Mouse (Mus musculus) NIH3T3 (cell line): ENCODE results near the gene Sdf2l1.
A peak's percentile ranks its signal among the peaks of the same experiment; 100 is the strongest.
"Not testable (repeated sequence)": the region's sequence is repeated elsewhere in the genome, so short reads cannot be mapped to it uniquely, and the experiment has no call there.

Experiments
- DNase-seq: peaks from one replicate; pipeline ENCODE4 v3.0.0-alpha.2; 2012; ENCODE audit warnings: low read depth

The Sdf2l1 gene

GRCm38 (mm10) chr16:17132089-17132905, at the start of gene Sdf2l1:
TSS of gene Sdf2l1 (minus strand) at chr16:17132383.
- peak; percentile 98 for DNase-seq

- DNase-seq, result no peak
Measured at GRCm38 (mm10) chr16:17181382-17181781, 49.2 kb upstream of the Sdf2l1 start.

GRCm38 (mm10) chr16:17179706-17180105, 47.5 kb upstream of the Sdf2l1 start:
- DNase-seq, result no peak

GRCm38 (mm10) chr16:17177623-17178170, 45.5 kb upstream of the Sdf2l1 start:
- no peak for DNase-seq

- no peak for DNase-seq
Measured at GRCm38 (mm10) chr16:17175765-17176164, 43.6 kb upstream of the Sdf2l1 start.

GRCm38 (mm10) chr16:17168049-17168448, 35.9 kb upstream of the Sdf2l1 start:
- no peak for DNase-seq

GRCm38 (mm10) chr16:17167179-17167578, 35.0 kb upstream of the Sdf2l1 start:
- no peak for DNase-seq

- not testable (repeated sequence) for DNase-seq
Measured at GRCm38 (mm10) chr16:17165478-17165877, 33.3 kb upstream of the Sdf2l1 start.

- peak; percentile 52 for DNase-seq
Measured at GRCm38 (mm10) chr16:17154346-17154745, 22.2 kb upstream of the Sdf2l1 start.

- no peak for DNase-seq
Measured at GRCm38 (mm10) chr16:17151874-17152273, 19.7 kb upstream of the Sdf2l1 start.

- no peak for DNase-seq
Measured at GRCm38 (mm10) chr16:17150520-17151258, 18.5 kb upstream of the Sdf2l1 start.

- DNase-seq, result no peak
Measured at GRCm38 (mm10) chr16:17148084-17148483, 15.9 kb upstream of the Sdf2l1 start.

- DNase-seq, result no peak
Measured at GRCm38 (mm10) chr16:17147391-17147929, 15.3 kb upstream of the Sdf2l1 start.

- DNase-seq, result peak; percentile 92
Measured at GRCm38 (mm10) chr16:17146772-17147235, 14.6 kb upstream of the Sdf2l1 start, which contains the start of gene Ccdc116. TSS of gene Ccdc116 (minus strand) at chr16:17147229.

GRCm38 (mm10) chr16:17144339-17144738, 12.2 kb upstream of the Sdf2l1 start, which contains the start of gene Ydjc:
TSS of gene Ydjc (plus strand) at chr16:17144621.
- DNase-seq, result peak; percentile 32

GRCm38 (mm10) chr16:17137355-17137754, 5.2 kb upstream of the Sdf2l1 start:
- DNase-seq, result peak; percentile 83

- DNase-seq, result peak; percentile 50
Measured at GRCm38 (mm10) chr16:17132906-17133200, 670 bp upstream of the Sdf2l1 start.

- DNase-seq, result no peak
Measured at GRCm38 (mm10) chr16:17131191-17132088, 743 bp downstream of the Sdf2l1 start.

- DNase-seq, result peak; percentile 78
Measured at GRCm38 (mm10) chr16:17127292-17127691, 4.9 kb downstream of the Sdf2l1 start.

- peak; percentile 91 for DNase-seq
Measured at GRCm38 (mm10) chr16:17124871-17125520, 7.2 kb downstream of the Sdf2l1 start, which contains the start of gene 2610318N02Rik. TSS of gene 2610318N02Rik (minus strand) at chr16:17125167.
